Mouse (Mus musculus): ENCODE measurements around the gene Sppl3.

GRCm38 (mm10) chr5:115045146-115045677 is 34.3 kb downstream of the Sppl3 start:
- no peak for TF ChIP-seq EP300 (IDR thresholded peaks at IDR 0.05)
- no peak for TF ChIP-seq CTCF (IDR thresholded peaks at IDR 0.05)

Measured in lung, postnatal 0 days (tissue).